Mouse (Mus musculus) regulatory T cell (primary cell): ENCODE results near the gene Sufu.

ENCODE experiments used
- in situ Hi-C: fragments of 300-600 bp; cut with MboI, MseI; formaldehyde crosslinking; loops from one replicate; pipeline ENCODE4 v1.15.1; 2025; ENCODE audit warnings: high pct_unique_total_duplicates

The Sufu gene

GRCm38 (mm10) chr19:46459889-46460288 is 63.2 kb downstream of the Sufu start:
- in situ Hi-C loops = no loop called here

- in situ Hi-C loops = no loop called here
Observed at GRCm38 (mm10) chr19:46462574-46462973, 65.9 kb downstream of the Sufu start.

GRCm38 (mm10) chr19:46463446-46463845 is 66.8 kb downstream of the Sufu start:
- in situ Hi-C loops = no loop called here

- in situ Hi-C loops = no loop called here
Observed at GRCm38 (mm10) chr19:46466160-46466559, 69.5 kb downstream of the Sufu start.

- in situ Hi-C loops = no loop called here
Observed at GRCm38 (mm10) chr19:46467051-46467503, 70.4 kb downstream of the Sufu start.

- in situ Hi-C loops = no loop called here
Observed at GRCm38 (mm10) chr19:46470364-46471240, 73.9 kb downstream of the Sufu start.

GRCm38 (mm10) chr19:46471324-46472093 is 74.8 kb downstream of the Sufu start:
- in situ Hi-C loops = no loop called here

- in situ Hi-C loops = no loop called here
Observed at GRCm38 (mm10) chr19:46477432-46477845, 80.7 kb downstream of the Sufu start.

- in situ Hi-C loops = no loop called here
Observed at GRCm38 (mm10) chr19:46478242-46478641, 81.5 kb downstream of the Sufu start.

GRCm38 (mm10) chr19:46478826-46479225 is 82.1 kb downstream of the Sufu start:
- in situ Hi-C loops = no loop called here

- in situ Hi-C loops = no loop called here
Observed at GRCm38 (mm10) chr19:46479306-46480075, 82.8 kb downstream of the Sufu start.

- in situ Hi-C loops = no loop called here
Observed at GRCm38 (mm10) chr19:46480624-46481345, 84.1 kb downstream of the Sufu start.

GRCm38 (mm10) chr19:46481352-46481751 is 84.7 kb downstream of the Sufu start:
- in situ Hi-C loops = no loop called here

GRCm38 (mm10) chr19:46481756-46482155 is 85.1 kb downstream of the Sufu start:
- in situ Hi-C loops = no loop called here

- in situ Hi-C loops = no loop called here
Observed at GRCm38 (mm10) chr19:46482896-46483516, 86.3 kb downstream of the Sufu start.

GRCm38 (mm10) chr19:46483701-46484328 is 87.1 kb downstream of the Sufu start:
- in situ Hi-C loops = no loop called here

- in situ Hi-C loops = no loop called here
Observed at GRCm38 (mm10) chr19:46484518-46484917, 87.8 kb downstream of the Sufu start.

- in situ Hi-C loops = no loop called here
Observed at GRCm38 (mm10) chr19:46485847-46486246, 89.2 kb downstream of the Sufu start.

GRCm38 (mm10) chr19:46486709-46487108 is 90.0 kb downstream of the Sufu start:
- in situ Hi-C loops = no loop called here

GRCm38 (mm10) chr19:46489448-46489847 is 92.8 kb downstream of the Sufu start:
- in situ Hi-C loops = no loop called here
